Mouse (Mus musculus) testis, adult 10 weeks (tissue): ENCODE measurements around the gene Pola1. TPM values are rescaled to one million over a fixed set of nuclear protein-coding genes. Genes with fewer than 3 reads are reported as not detected.

ENCODE experiments used
- polyA plus RNA-seq: library from polyadenylated mRNA; stranded (reverse); fragments of 350-450 nt; fragmentation: Illumina TruSeq; extraction: RNeasy Lipid Tissue Mini Kit (QIAGEN cat#74804); gene quantifications from one replicate; pipeline ENCODE4 v1.2.3, GENCODE M21; 2014; ENCODE audit warnings: low read depth, low replicate concordance

Gene Pola1
- 3.7 TPM for polyA plus RNA-seq

DNA sequence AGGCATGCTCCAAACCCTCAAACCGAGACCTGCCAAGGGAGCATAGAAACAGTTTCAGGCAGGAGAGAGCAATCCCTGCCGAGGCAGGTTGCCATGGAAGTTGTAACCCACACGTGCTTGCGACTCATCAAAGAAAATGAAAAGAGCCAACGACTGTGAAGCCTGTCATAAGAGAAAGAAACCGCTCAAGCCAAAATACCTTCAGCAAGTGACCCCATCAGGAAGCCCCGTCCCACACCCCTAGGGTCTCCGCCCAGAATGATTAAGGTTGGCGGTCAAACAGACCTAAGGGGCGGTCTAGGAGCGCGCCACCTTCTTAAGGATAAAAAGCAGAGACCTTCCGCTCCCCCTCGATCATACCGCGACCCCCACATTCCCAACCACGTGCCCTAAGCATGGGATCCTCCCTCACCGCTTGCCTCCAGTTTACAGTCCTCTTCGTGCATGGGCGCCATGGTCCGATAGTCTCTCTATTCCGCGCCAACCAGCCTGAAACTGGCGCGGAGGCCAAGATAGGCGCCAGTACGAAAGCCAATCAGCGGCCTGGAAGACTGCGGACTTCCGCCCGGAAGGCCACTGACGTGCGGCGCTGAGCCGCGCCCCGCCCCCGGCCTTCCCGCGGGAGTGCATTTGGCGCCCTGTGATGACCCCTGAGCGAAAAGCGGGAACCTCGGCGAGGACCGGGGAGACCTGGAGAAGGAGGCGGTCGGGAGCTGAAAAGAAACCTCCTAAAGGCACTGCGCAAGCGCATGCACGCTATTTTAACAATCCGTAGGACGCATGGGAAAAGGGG is at the start of gene Pola1:
Pola1 (minus strand) TSS at position 499 of the 793 bp plus-strand sequence.

DNA sequence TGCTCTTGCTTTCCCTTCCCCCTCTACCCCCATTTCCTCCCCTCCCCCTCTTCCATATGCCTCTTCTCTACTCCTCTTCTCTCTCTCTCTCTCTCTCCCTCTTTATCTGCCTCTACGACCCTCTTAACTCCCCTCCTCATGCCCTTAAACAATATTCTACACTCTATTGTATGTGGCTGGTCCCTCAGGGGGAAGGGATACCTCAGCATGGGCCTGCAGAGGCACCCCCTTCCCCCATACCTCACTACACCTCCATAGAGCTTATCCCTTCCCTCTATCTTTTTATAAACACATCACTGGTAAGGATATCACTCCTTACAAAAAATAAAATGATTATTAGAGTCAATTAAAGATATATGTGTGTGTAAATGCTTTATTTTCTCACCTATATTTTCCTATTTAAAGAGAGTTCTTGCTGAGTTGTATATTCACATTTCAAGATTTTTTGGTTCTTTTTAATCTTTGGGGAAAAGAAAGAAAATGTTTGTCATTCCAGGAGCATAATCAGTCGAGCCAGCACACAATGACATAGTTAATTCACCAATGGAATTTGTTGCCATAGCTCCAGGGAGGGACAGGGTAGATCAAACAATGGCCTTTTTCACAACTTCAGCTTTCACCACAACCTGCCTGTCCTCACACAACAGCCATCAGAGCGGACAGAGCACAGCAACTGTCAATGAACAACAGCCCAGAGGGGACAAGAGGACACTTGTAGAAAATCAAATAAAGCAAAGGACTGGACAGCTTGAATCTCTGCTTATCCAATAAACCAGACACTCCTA is 22.5 kb upstream of the Pola1 start, which contains the start of gene Pcyt1b:
Pcyt1b (plus strand) TSS at position 646 of the 785 bp plus-strand sequence.

GRCm38 (mm10) chrX:93286291-93286893 is 345.6 kb downstream of the Pola1 start, which contains the start of gene Arx:
Arx (plus strand) TSS chrX:93286445.

Other genes with a start within 250 kb of the Pola1 start
- 4.0 TPM for gene Pcyt1b, start 22.7 kb upstream of the Pola1 start, polyA plus RNA-seq
- 176 TPM for gene Pdk3, start 200.0 kb upstream of the Pola1 start, polyA plus RNA-seq